Mouse (Mus musculus) heart, postnatal 10 days (tissue): ENCODE measurements around the gene Rhno1. TPM values are rescaled to one million over a fixed set of nuclear protein-coding genes. Genes with fewer than 3 reads are reported as not detected.

ENCODE experiments used
- total RNA-seq, 2 experiments: library from RNA; stranded (reverse); gene quantifications; 2 replicates each; pipeline ENCODE4 v1.2.3; 2021

Gene Rhno1
- total RNA-seq, 2 experiments from 2014 or later: 14.7 to 15.3 TPM

Other genes with a start within 250 kb of the Rhno1 start
- 100 to 1,000 TPM; 184 to 197 TPM for gene Tspan9, start 219.3 kb downstream of the Rhno1 start, total RNA-seq
- 1 to 10 TPM; 5.7 to 6.1 TPM for gene Tead4, start 62.1 kb downstream of the Rhno1 start, total RNA-seq
- gene Tulp3, start 7.1 kb downstream of the Rhno1 start, total RNA-seq: 1 to 10 TPM; 8.7 to 8.9 TPM
- 10 to 100 TPM; 10.4 to 14.1 TPM for gene Foxm1, start 56 bp upstream of the Rhno1 start, total RNA-seq
- gene Tex52, start 12.5 kb upstream of the Rhno1 start, total RNA-seq: not detected
- gene Gm44596, start 12.6 kb upstream of the Rhno1 start, total RNA-seq: not detected
- 1 to 10 TPM; 3.6 TPM for gene Nrip2, start 36.4 kb upstream of the Rhno1 start, total RNA-seq
- 10 to 100 TPM; 21.5 to 30.8 TPM for gene Itfg2, start 62.0 kb upstream of the Rhno1 start, total RNA-seq
- gene Fkbp4, start 75.8 kb upstream of the Rhno1 start, total RNA-seq: 100 to 1,000 TPM; 202 to 247 TPM
- 1 to 10 TPM in 1 of 2 experiments, under 1 TPM in 1; 0.50 to 1.3 TPM for gene Pzp, start 163.8 kb upstream of the Rhno1 start, total RNA-seq
- gene A2ml1, start 218.7 kb upstream of the Rhno1 start, total RNA-seq: not detected